Mouse (Mus musculus): Measurements from ENCODE around the gene Rapgef6. TPM values are rescaled to one million over a fixed set of nuclear protein-coding genes. Genes with fewer than 3 reads are reported as not detected.

Gene Rapgef6
- 33.3 and 36.7 TPM in 2 replicates for polyA plus RNA-seq (2011; ENCODE audit: insufficient read depth, insufficient read length, low read depth, missing spikeins)

DNA sequence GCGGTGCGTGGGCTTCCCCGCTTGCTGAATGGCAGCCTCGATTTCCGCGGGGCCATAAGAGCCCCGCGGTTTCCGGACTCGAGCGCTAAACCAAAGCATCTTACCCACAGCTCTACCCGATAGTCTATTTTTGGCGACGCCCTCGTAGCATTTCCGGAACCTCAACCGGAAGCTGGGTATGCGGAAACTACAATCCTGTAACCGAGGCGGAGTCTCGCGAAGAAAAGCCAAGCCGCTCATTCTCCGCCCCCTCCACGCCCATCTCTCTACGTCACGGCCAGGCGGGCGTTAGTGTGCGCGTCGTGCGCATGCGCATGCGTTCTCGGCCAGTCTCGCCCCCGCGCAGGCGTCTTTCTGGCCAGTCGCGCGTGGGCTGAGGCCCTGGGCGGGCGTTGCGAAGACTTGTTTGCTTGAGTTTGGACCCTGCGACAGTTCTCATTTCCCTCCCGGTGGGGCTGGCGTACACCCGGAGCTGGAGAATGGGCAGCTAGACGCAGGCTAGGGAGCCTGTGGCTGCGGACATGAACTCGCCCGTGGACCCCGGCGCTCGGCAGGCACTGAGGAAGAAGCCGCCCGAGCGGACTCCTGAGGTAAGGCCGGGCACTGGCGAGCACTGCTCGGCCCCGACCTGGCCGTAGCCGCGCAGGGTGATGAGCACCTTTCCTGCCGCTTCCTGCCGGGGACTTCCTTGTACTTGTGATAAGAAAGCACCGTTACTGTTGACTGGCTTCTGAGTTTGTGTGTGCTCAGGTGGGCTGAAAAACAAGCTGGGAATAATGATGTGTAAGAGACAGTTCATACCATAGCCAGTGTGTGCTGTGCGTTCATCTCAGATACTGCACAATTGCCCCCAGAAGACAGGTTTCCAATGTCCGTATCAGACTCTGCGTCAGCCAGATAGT, at the start of gene Rapgef6:
TSS of gene Rapgef6 (plus strand) at position 319 of the 902 bp plus-strand sequence.
- Histone ChIP-seq H3K4me3 (ENCODE audit: low read depth, low read length) (peak within 1 kb of the TSS; percentile 88), H3K27me3 (ENCODE audit: control insufficient read depth, insufficient read depth, low read length, poor library complexity, severe bottlenecking) (no peaks in the 10 kb centered on the region), H3K4me1 (ENCODE audit: control insufficient read depth, insufficient read depth, low read length) (no peaks in the 10 kb centered on the region), H3K36me3 (ENCODE audit: control insufficient read depth, insufficient read depth, low read length, poor library complexity, severe bottlenecking) (no peaks in the 10 kb centered on the region), H3K9me3 (replicated peaks; ENCODE audit: control insufficient read depth, insufficient read depth, low read length, poor library complexity, severe bottlenecking) (no peaks in the 10 kb centered on the region), H3K9ac (ENCODE audit: low read depth, poor library complexity, severe bottlenecking) (peak within 1 kb of the TSS; percentile 87), H3K27ac (ENCODE audit: insufficient read depth, low read length) (peak within 1 kb of the TSS; percentile 28; the same call in 1 of the 2 replicates)
- no peak for TF ChIP-seq CTCF (IDR thresholded peaks at IDR 0.05; ENCODE audit: low read depth, low read length)
- peak; percentile 4; the same call in 1 of the 2 replicates for TF ChIP-seq EP300 (IDR thresholded peaks at IDR 0.05; ENCODE audit: insufficient read depth, low read depth, low read length)
- peak; percentile 79 for TF ChIP-seq POLR2A (IDR thresholded peaks at IDR 0.05; ENCODE audit: insufficient read depth, low read length)

DNA sequence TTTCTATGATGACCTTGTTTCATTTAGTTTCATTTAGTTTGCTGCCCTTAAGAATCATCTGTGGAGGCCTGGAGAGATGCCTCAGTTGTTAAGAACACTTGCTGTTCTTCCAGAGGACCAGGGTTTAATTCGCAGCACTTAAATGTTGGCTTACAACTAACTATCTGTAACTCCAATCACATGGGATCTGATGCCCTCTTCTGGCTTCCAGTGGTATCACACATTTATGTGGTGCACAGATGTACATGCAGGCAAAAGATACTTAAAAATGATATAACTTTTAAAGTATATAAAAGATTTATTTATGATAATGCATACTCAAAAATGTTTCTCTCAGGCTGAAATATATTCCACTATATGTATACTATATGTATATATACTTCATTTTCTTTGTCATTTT, 44.2 kb upstream of the Rapgef6 start:
- no peak for TF ChIP-seq EP300 (IDR thresholded peaks at IDR 0.05; ENCODE audit: insufficient read depth, low read depth, low read length)
- TF ChIP-seq POLR2A (IDR thresholded peaks at IDR 0.05; ENCODE audit: insufficient read depth, low read length) = no peak
- TF ChIP-seq CTCF (IDR thresholded peaks at IDR 0.05; ENCODE audit: low read depth, low read length) = peak; percentile 32
- H3K36me3 ChIP-seq (ENCODE audit: control insufficient read depth, insufficient read depth, low read length, poor library complexity, severe bottlenecking) = peaks cover 3% of the 10 kb centered on the region
- no peaks in the 10 kb centered on the region for H3K27me3 ChIP-seq (ENCODE audit: control insufficient read depth, insufficient read depth, low read length, poor library complexity, severe bottlenecking)
- H3K27ac ChIP-seq (ENCODE audit: insufficient read depth, low read length) = no peak overlapping the region
- H3K4me3 ChIP-seq (ENCODE audit: low read depth, low read length) = no peak overlapping the region
- no peaks in the 10 kb centered on the region for H3K4me1 ChIP-seq (ENCODE audit: control insufficient read depth, insufficient read depth, low read length)
- no peaks in the 10 kb centered on the region for H3K9me3 ChIP-seq (replicated peaks; ENCODE audit: control insufficient read depth, insufficient read depth, low read length, poor library complexity, severe bottlenecking)
- H3K9ac ChIP-seq (ENCODE audit: low read depth, poor library complexity, severe bottlenecking) = no peak overlapping the region

DNA sequence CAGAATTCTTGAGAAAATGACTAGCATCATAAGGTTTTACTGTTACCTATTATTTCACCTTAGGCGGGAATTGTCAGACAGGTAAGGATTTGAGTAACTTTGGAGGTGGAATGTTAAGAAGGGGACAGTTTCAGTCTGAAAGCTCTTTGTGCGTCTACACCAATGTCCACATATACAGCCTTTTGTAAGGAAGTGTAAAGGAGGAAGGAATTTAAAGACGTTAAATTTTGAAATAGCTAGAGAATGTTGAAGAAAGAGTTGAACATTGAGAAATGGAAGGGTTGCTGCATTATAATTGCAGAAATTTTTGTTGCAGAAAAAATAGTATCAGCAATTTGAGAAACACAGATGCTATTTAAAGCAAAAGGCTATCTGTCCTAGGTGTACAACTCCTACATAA, 36.6 kb upstream of the Rapgef6 start:
- Histone ChIP-seq H3K9me3 (replicated peaks; ENCODE audit: control insufficient read depth, insufficient read depth, low read length, poor library complexity, severe bottlenecking) (no peaks in the 10 kb centered on the region), H3K9ac (ENCODE audit: low read depth, poor library complexity, severe bottlenecking) (no peak overlapping the region), H3K4me1 (ENCODE audit: control insufficient read depth, insufficient read depth, low read length) (no peaks in the 10 kb centered on the region), H3K4me3 (ENCODE audit: low read depth, low read length) (no peak overlapping the region), H3K36me3 (ENCODE audit: control insufficient read depth, insufficient read depth, low read length, poor library complexity, severe bottlenecking) (peaks cover 2% of the 10 kb centered on the region; the same call in 1 of the 2 replicates), H3K27ac (ENCODE audit: insufficient read depth, low read length) (no peak overlapping the region), H3K27me3 (ENCODE audit: control insufficient read depth, insufficient read depth, low read length, poor library complexity, severe bottlenecking) (no peaks in the 10 kb centered on the region)
- TF ChIP-seq CTCF (IDR thresholded peaks at IDR 0.05; ENCODE audit: low read depth, low read length) = no peak

DNA sequence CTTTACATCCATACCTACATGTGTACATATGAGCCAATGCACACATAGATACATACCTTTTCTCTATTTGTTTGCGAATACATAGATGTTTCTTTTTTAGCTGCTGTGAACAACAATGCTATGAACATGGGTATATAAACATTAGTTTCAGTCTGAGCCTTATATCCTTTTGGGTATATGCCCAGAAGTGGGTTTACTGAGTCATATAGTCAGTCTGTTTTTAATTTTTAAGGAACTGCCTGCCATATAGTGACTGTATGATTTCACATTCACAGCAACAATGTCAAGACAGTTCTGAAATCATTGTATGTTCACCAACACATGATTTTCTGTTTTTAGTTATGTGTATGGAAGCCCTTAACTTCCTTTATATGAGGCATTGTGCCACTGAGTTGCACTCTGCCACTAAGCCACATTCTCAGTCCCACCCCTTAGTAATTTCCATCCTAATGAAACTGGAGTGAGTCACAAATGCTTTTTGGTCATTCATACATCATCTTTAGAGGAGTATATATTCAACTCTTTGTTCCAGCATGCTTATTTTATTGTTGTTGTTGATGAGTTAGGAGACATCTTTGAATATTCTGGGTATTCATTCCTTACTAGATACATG, 30.6 kb upstream of the Rapgef6 start:
- Histone ChIP-seq H3K9me3 (replicated peaks; ENCODE audit: control insufficient read depth, insufficient read depth, low read length, poor library complexity, severe bottlenecking) (no peaks in the 10 kb centered on the region), H3K27me3 (ENCODE audit: control insufficient read depth, insufficient read depth, low read length, poor library complexity, severe bottlenecking) (no peaks in the 10 kb centered on the region), H3K27ac (ENCODE audit: insufficient read depth, low read length) (no peak overlapping the region), H3K9ac (ENCODE audit: low read depth, poor library complexity, severe bottlenecking) (no peak overlapping the region), H3K4me3 (ENCODE audit: low read depth, low read length) (no peak overlapping the region), H3K36me3 (ENCODE audit: control insufficient read depth, insufficient read depth, low read length, poor library complexity, severe bottlenecking) (peaks cover 2% of the 10 kb centered on the region; the same call in 1 of the 2 replicates), H3K4me1 (ENCODE audit: control insufficient read depth, insufficient read depth, low read length) (no peaks in the 10 kb centered on the region)
- TF ChIP-seq EP300 (IDR thresholded peaks at IDR 0.05; ENCODE audit: insufficient read depth, low read depth, low read length) (no peak), CTCF (IDR thresholded peaks at IDR 0.05; ENCODE audit: low read depth, low read length) (no peak), POLR2A (IDR thresholded peaks at IDR 0.05; ENCODE audit: insufficient read depth, low read length) (no peak)

DNA sequence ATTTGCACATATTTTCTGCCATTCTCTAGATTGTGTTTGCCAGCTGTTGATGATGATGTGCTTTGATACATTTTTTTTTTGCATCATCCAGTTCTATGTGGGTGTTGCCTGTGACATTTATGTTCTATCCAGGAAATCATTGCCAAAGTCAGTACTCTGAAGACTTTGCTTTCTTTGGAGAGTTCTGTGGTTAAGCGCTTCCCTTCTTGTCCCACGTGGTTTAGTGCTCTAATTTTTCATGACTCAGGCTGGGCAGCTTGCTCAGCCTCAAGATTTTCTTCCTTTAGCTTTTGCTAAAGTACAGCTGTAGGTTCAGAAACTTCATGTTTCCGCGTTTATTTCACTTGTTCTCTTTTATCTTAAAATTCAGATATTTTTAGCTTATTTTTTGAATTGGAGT, 30.1 kb upstream of the Rapgef6 start:
- Histone ChIP-seq H3K27me3 (ENCODE audit: control insufficient read depth, insufficient read depth, low read length, poor library complexity, severe bottlenecking) (no peaks in the 10 kb centered on the region), H3K9ac (ENCODE audit: low read depth, poor library complexity, severe bottlenecking) (no peak overlapping the region), H3K4me3 (ENCODE audit: low read depth, low read length) (no peak overlapping the region), H3K27ac (ENCODE audit: insufficient read depth, low read length) (no peak overlapping the region), H3K36me3 (ENCODE audit: control insufficient read depth, insufficient read depth, low read length, poor library complexity, severe bottlenecking) (peaks cover 2% of the 10 kb centered on the region; the same call in 1 of the 2 replicates), H3K9me3 (replicated peaks; ENCODE audit: control insufficient read depth, insufficient read depth, low read length, poor library complexity, severe bottlenecking) (no peaks in the 10 kb centered on the region), H3K4me1 (ENCODE audit: control insufficient read depth, insufficient read depth, low read length) (no peaks in the 10 kb centered on the region)
- TF ChIP-seq EP300 (IDR thresholded peaks at IDR 0.05; ENCODE audit: insufficient read depth, low read depth, low read length) (no peak), POLR2A (IDR thresholded peaks at IDR 0.05; ENCODE audit: insufficient read depth, low read length) (no peak), CTCF (IDR thresholded peaks at IDR 0.05; ENCODE audit: low read depth, low read length) (no peak)

DNA sequence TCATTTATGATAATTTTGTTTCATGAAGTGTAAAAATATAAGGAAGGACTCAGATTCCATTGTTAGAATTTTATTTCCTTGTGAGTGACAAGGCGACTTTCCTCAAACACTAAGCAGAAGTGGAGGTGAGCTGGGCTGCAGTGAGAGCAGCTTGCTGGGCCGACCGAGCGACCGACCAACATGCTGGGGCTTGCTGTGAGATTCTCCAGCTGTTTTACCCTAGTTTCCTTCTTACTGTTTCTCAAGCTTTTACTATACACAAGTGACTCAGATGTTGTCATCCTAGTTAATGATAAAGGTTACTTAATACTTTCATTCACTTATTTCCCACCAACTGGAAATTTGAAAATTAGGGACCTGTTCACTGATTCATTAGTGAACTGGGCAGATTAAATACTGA, 22.8 kb upstream of the Rapgef6 start:
- Histone ChIP-seq H3K36me3 (ENCODE audit: control insufficient read depth, insufficient read depth, low read length, poor library complexity, severe bottlenecking) (peaks cover 15% of the 10 kb centered on the region), H3K9me3 (replicated peaks; ENCODE audit: control insufficient read depth, insufficient read depth, low read length, poor library complexity, severe bottlenecking) (no peaks in the 10 kb centered on the region), H3K4me1 (ENCODE audit: control insufficient read depth, insufficient read depth, low read length) (no peaks in the 10 kb centered on the region), H3K27me3 (ENCODE audit: control insufficient read depth, insufficient read depth, low read length, poor library complexity, severe bottlenecking) (no peaks in the 10 kb centered on the region), H3K4me3 (ENCODE audit: low read depth, low read length) (no peak overlapping the region), H3K27ac (ENCODE audit: insufficient read depth, low read length) (no peak overlapping the region), H3K9ac (ENCODE audit: low read depth, poor library complexity, severe bottlenecking) (no peak overlapping the region)
- TF ChIP-seq CTCF (IDR thresholded peaks at IDR 0.05; ENCODE audit: low read depth, low read length) (no peak), POLR2A (IDR thresholded peaks at IDR 0.05; ENCODE audit: insufficient read depth, low read length) (no peak), EP300 (IDR thresholded peaks at IDR 0.05; ENCODE audit: insufficient read depth, low read depth, low read length) (no peak)

Measured in ES-Bruce4 (cell line).